Mouse (Mus musculus) T-cell, adult 2 months (primary cell): ENCODE data around the gene Cpa5.

ENCODE experiments used
- DNase-seq: peaks from one replicate; pipeline ENCODE4 v3.0.0; 2022; ENCODE audit warnings: low spot score

Cpa5 gene

DNA sequence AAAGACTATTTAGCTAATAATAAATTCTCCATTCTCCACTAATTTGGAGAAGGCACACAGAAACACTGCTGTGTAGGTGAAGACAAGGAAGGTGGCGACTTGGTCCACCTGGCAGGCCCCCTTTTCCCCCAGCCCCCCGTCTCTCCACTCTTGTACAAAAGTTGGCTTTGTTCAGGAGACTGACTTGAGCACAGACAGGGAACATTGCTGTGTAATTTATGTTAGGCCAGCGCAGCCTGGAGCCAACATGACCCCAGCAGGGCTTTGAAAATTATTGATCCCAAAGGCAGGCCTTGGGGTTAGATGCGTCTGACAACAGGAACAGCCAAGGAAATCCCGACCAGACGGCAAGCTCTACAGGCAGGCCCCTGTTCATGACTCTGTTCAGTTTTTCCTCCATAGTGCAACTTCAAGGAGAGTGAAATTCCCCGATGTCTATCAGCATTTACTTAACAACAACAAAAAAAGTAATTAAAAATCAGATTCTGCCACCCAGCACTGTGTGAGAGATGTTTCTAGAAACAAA, 6.4 kb upstream of the Cpa5 start:
- DNase-seq: no peak

DNA sequence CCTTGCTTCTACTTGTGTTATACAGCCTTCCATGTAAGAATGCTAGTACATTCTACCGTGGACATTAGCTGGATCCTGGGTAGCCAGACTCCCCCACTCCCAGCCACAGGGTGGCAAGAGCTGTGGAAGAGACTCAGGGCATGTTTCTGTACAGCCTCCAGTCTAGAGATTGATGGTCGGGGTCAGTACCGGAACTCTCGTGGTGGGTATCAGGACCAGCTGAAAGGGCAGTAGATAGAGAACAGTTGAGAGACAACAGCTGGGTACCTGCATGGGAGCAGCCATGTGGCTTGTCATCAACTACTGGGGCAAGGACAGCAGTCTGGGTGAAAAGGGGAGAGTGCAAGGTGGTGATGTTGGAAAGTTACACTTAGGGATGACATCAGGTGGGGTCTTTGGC, 5.7 kb upstream of the Cpa5 start:
- DNase-seq: no peak

DNA sequence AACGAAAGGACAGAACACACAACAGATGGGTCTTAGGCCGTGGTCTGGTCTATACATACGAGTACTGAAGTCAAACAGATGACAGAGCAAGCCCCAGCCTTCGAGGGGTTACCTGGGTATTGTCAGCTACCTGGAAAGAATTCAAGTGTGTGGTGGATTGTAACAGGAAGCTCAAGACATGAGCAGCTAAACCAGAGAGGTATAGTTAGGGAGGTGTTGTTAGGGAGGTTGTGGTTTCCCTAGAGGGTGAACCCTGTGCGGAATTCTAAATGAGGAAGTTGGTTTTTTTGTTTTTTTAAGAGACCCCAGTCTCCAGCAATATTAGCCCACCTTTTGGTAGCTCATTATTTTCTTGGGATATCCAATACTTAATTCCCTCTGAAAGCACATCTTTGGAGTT, 5.1 kb upstream of the Cpa5 start:
- no peak for DNase-seq

- no peak for DNase-seq
Measured at GRCm38 (mm10) chr6:30611212-30611611, 402 bp downstream of the Cpa5 start.

GRCm38 (mm10) chr6:30614251-30614650, 3.4 kb downstream of the Cpa5 start:
- DNase-seq: no peak

DNA sequence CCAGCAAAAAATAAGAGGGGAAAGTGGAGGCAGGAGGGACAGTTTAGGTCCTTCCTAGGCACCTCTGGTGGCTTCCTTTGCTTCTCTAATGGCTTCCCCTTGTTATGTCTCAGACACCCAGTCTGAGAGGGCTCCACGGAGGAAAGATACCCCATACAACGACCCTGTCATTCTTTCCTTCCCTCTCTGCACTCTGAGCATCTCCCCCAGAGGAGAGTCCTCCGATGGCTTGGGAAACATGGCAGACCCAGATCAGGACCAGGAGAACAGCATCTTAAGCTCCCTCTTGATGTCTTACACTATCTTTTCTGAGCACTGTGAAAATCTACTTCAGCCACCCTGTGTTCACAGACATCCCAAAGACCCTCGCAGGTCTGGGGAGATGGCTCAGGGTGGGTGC, 4.9 kb downstream of the Cpa5 start:
- no peak for DNase-seq

- no peak for DNase-seq
Measured at GRCm38 (mm10) chr6:30616491-30616941, 5.7 kb downstream of the Cpa5 start.

DNA sequence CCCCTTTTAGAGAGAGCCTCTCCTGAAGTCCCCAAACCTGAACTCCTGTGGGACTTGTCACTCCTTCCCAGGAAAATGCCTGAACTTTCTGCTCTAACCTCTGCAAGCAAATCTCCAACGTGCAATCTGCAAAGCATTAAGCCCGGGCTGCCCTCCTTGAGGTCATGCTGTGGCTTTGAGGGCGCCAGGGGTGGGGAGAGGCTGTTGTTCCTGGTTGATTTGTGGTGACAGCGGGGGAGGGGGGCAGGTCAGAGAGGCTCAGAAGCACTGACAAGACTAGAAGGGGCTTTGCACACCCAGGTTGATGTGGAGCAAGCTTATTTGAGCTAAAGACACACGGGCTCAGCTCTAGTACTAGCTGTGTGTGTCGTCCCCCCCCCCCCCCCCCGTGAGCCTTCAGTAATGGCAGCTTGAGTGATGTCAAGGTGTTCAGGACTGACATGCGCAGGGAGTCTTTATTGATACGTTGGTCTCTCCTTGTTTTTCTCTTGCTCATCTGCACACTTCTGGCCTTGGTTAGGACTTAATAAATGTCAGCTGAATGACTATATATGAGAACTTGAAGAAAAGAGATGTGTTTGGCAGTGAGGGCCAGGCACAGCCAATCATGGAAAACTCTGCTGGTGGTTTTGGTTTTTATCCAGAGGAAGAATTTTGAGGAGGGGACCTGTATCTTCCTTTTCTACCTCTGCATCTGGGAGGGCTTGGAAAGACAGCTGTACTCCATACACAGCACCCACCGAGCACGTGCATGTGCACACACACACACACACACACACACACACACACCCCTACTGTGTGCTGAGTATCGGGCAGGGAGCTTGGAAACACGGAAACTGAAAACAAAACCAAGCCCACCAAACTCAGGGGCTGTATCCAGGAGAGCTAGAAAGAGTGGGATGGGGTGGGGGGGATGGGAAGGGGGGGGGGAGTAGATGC, 6.5 kb downstream of the Cpa5 start:
- DNase-seq: no peak

DNA sequence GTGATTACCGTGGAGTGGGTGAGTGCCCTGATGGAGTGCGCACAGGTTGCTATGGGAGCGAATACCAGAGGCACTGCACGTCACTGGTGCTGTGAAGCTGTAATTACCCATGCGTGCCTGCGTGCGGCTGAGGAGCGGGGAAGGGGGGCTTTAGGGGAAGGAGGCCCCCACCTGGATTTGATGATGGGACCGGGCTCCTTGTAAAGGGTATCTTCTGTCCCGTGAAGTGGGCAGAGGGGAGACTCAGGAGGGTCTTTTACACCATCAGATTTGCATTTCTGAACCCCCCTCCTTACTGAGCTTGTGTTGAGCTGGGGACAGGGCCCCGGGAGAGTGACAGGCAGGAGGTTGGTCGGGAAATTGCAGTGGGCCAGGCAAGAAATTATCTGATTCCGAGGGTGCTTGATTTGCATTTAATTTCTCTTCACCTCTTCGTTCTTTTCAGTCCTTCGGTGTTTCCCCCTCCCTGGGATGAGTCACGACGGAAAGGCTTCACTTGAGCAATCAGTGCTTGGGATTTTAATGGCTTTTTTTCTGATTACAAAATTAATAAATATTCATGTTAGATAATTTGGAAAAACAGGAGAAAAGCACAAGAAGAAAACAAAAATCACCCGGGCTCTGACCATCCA, 7.3 kb downstream of the Cpa5 start:
- DNase-seq: no peak

DNA sequence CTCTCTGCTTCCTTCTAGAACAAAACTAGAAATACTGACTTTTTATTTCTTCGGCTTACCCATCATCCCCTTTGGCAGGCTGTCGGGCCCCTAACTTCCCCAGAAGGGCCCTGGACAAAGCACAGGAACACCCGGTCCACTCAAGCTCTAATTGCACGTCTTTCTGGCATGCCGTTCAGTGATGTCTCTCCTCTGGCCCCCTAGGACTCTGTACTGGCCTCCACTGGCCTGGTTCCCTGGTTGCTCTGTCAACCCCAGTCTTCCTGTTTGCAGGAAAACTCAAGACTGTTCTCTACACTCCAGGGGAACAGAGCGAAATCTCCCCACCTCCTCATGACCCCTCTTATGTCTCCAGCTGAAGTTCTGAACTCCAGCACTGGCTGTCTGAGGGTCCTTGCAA, 7.9 kb downstream of the Cpa5 start:
- DNase-seq: no peak

- DNase-seq: no peak
Measured at GRCm38 (mm10) chr6:30619606-30620005, 8.8 kb downstream of the Cpa5 start.

DNA sequence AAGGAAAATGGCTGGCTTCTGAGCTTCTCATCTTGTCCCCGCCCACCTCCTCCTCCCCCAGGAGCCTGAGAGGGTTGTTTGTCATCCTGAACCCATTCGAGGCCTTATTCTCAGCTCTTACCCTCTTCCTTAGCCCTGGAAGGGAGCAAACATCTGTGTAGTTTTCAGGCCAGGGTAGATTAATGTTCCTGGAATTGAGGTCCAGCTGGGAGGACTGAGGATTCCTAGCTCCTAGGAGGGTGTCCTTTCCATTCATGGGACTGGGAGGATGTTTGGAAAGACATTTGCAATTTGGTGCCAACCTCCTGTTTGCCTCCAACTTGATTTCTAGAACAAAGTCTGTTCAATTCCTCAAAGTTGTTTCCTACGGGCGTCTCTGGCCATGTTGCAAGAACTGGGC, 9.8 kb downstream of the Cpa5 start:
- DNase-seq: no peak

GRCm38 (mm10) chr6:30620994-30621393, 10.2 kb downstream of the Cpa5 start:
- DNase-seq: no peak

GRCm38 (mm10) chr6:30621986-30622389, 11.2 kb downstream of the Cpa5 start:
- no peak for DNase-seq

GRCm38 (mm10) chr6:30624763-30625162, 14.0 kb downstream of the Cpa5 start:
- DNase-seq: no peak

- no peak for DNase-seq
Measured at GRCm38 (mm10) chr6:30628152-30628551, 17.3 kb downstream of the Cpa5 start.

DNA sequence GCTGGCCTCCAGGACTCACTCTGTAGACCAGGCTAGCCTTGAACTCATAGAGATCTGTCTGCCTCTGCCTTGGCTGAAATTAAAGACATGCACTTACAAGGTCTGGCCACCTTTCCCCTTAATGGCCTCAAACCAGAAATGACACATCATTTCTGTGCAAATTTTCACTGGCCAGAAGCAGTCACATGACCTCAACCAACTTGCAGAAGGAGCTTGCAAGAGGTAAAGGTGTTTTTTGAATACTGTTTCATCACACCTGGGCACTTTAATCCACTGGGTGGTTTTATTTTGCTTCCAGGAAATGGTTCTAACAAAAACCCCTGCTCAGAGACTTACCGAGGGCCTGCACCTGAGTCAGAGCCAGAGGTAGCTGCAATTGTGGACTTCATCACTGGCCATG, 19.2 kb downstream of the Cpa5 start:
- DNase-seq: no peak

GRCm38 (mm10) chr6:30635361-30635862, 24.6 kb downstream of the Cpa5 start:
- no peak for DNase-seq

DNA sequence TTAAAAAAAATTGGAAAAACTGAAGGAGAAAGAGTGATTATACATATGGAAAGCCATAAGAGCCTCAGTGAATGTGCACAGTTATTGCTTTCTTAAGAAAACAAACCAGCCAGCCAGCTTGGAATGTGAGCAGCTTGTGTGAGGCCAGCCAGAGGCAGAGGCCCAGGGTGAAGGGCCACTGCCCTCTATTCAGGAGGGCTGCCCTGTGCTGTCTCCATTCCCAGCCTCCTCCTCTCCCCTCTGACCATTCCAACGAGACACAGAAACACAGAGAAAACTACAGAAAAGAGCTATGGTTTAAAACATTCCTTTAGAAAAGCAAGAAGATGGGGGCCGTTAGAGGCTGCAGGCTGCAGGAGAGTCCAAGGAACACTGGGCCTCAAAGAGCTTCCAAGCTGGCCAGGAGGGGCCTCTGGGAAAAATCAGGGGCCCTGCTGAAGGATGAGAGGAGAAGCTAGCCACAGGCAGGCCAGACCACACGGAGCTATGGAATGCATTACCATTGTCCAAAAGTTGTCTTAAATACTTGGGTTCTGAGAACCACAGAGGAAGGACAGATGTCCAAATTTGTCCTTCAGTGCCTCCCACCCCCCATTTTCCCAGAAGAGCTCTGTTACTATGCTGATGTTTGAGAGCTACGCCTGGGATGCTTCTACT, 25.5 kb downstream of the Cpa5 start:
- DNase-seq: no peak

DNA sequence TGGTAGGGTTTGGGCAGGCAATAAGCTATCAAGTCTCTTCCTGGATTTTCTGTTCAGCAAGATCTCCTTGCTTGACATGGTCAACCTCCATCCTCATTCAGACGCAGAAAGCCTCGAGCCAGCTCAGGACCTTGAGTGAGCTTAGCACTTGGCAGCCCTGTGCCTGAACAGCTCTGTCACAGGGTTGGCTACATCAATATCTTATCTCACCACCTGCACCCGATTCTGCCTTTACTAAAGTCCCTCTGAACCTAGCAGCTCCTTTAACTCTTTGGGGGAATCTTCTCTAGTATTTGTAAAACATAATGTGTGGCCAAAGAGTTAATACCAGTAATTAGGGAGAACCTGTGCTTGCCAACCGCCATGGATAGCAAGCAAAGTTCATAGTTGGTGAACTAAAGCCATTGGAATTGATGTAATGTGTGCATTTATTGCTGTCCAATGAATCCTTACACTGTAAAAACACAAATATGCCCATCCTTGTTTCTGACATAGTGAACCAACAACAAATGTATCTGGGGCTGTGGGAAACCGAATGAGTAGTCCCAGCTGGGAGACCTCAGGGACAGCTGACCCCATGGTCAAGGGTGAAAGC, 28.0 kb downstream of the Cpa5 start, which contains the start of gene Cpa1:
Gene Cpa1, plus strand, starts transcription at position 545 of the 595 bp plus-strand sequence.
- no peak for DNase-seq

- DNase-seq: no peak
Measured at GRCm38 (mm10) chr6:30643694-30644460, 33.1 kb downstream of the Cpa5 start.
